Mouse (Mus musculus) regulatory T cell (primary cell): ENCODE results near the gene Vps35l.

Experiments
- in situ Hi-C: fragments of 300-600 bp; cut with MboI, MseI; formaldehyde crosslinking; loops from one replicate; pipeline ENCODE4 v1.15.1; 2025; ENCODE audit warnings: high pct_unique_total_duplicates

Vps35l gene

GRCm38 (mm10) chr7:118773027-118773426, 33.0 kb downstream of the Vps35l start:
- in situ Hi-C loops = no loop called here

DNA sequence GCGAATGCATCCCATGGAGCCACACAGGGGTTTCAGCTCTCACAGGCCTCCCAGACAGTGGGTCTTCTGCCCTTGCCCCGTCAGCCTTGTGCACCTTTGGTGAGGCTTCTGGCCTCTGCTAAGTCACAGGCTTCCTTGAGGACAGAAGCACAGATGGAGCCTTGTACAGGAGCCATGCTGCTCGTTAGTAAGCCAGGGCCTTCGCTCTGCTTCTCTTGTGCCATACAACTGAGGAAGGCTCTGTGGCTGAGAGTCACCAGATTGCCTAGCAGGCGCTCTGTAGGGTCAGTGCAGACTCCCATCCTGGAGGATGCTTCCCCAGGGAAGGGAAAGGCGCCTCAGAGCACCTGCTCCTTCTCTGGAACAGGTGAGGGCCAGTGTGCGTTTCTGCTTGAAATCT, 36.0 kb downstream of the Vps35l start:
- in situ Hi-C loops = no loop called here

GRCm38 (mm10) chr7:118776491-118776890, 36.5 kb downstream of the Vps35l start:
- in situ Hi-C loops = no loop called here

DNA sequence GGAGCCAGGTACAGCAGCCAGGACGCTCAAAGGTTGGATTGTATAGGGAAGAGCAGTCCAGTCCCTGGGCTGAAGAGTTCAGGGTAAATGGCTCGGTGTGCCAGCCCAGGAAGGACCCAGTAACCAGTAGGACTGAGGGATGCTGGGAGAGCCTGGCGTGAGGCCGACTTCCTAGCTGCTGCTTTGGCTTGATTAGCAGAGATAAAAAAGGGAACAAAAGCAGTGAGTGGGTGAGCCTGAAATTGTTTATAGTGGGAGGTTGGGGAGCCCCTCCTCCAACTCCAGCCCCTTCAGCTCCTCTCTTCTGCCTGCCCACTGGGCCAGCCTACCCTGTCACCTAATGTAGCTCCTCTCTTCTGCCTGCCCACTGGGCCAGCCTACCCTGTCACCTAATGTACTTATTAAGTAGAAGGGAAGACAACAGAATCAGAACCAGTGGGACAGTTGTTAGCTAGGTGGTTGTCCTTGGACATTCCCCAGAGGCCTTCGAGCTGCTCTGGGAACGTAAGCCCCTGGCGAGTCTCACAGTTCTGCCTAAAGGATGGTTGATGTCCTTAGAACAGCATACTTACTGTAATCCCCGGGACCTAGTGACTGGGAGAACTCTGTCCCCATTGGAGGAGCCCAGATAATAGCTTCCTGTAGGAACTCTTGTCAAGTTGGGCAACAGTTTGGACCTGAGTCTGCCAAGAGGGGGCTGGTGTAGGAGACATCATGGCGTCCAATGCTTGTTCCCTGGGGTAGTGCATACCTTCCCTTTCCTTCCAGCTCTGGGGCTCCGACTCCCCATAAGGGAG, 37.8 kb downstream of the Vps35l start:
- in situ Hi-C loops = no loop called here

GRCm38 (mm10) chr7:118778561-118778960, 38.5 kb downstream of the Vps35l start:
- in situ Hi-C loops = no loop called here

- in situ Hi-C loops = loop anchor here (10.0 kb wide), 1 partner anchor 1681 kb away; no protein-coding TSS in a partner anchor
These were observed 43.4 kb downstream of the Vps35l start for GRCm38 (mm10) chr7:118783305-118784001.

GRCm38 (mm10) chr7:118786091-118786490, 46.1 kb downstream of the Vps35l start:
- in situ Hi-C loops = loop anchor here (10.0 kb wide), 1 partner anchor 1679 kb away; no protein-coding TSS in a partner anchor

- in situ Hi-C loops = loop anchor here (10.0 kb wide), 1 partner anchor 1677 kb away; no protein-coding TSS in a partner anchor
These were observed 47.3 kb downstream of the Vps35l start for GRCm38 (mm10) chr7:118787326-118787725.

DNA sequence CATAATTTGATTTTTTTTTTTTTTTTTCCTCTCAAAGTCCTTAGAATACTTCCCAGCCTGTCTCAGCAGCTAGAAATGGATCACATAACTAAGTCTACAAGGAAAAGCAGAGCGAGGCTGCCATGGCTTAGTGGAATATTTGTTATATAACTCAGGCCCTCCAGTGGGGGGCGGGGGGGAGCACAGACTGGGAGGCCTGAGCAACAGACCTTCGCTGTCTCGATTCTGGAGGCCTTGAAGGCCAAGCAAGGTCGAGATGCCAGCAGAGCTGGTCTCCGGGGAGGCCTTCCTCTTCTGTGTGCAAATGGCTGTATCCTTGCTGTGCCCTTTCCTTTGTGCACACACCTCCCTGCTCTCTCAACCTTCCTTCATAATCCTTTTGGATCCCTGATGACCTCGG, 48.5 kb downstream of the Vps35l start:
- in situ Hi-C loops = loop anchor here (10.0 kb wide), 1 partner anchor 1676 kb away; no protein-coding TSS in a partner anchor

GRCm38 (mm10) chr7:118790292-118790691, 50.3 kb downstream of the Vps35l start:
- in situ Hi-C loops = no loop called here

- in situ Hi-C loops = no loop called here
These were observed 53.9 kb downstream of the Vps35l start for GRCm38 (mm10) chr7:118793899-118794298.

- in situ Hi-C loops = no loop called here
These were observed 55.8 kb downstream of the Vps35l start for GRCm38 (mm10) chr7:118795779-118796178.

- in situ Hi-C loops = no loop called here
These were observed 56.8 kb downstream of the Vps35l start for GRCm38 (mm10) chr7:118796838-118797237.

- in situ Hi-C loops = no loop called here
These were observed 57.6 kb downstream of the Vps35l start for GRCm38 (mm10) chr7:118797600-118797999.

- in situ Hi-C loops = no loop called here
These were observed 58.1 kb downstream of the Vps35l start for GRCm38 (mm10) chr7:118798105-118798570.

DNA sequence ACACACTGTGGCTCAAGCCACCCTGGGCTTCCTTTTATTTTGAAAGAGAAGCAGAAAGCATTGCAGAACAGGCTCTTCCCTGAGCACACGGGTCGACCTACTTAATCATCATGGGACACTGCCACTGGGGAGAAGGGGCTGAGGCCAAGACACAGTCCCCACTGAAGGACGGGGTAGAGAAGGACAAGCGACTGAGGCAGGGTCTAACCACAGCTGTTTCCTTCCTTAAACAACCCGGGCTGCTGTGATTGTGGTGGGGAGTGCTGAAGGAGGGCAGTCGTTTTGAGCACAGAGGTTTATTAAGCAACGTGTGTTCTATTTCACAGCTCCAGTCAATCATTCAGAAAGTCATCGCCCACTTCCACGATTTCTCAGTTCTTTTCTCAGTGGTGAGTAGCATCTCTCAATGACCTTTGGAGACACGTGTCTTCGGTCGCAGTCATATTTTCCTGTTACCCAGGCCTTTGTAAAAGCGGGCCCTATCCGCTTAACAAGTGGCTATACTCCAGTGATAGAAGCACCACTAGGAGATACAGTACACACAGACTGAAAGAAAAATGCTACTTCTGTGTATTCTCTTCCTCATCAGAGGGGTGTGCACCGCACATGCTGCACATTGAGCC, 60.2 kb downstream of the Vps35l start:
- in situ Hi-C loops = no loop called here

GRCm38 (mm10) chr7:118801791-118802190, 61.8 kb downstream of the Vps35l start:
- in situ Hi-C loops = no loop called here

- in situ Hi-C loops = no loop called here
These were observed 63.4 kb downstream of the Vps35l start for GRCm38 (mm10) chr7:118803425-118803824.

DNA sequence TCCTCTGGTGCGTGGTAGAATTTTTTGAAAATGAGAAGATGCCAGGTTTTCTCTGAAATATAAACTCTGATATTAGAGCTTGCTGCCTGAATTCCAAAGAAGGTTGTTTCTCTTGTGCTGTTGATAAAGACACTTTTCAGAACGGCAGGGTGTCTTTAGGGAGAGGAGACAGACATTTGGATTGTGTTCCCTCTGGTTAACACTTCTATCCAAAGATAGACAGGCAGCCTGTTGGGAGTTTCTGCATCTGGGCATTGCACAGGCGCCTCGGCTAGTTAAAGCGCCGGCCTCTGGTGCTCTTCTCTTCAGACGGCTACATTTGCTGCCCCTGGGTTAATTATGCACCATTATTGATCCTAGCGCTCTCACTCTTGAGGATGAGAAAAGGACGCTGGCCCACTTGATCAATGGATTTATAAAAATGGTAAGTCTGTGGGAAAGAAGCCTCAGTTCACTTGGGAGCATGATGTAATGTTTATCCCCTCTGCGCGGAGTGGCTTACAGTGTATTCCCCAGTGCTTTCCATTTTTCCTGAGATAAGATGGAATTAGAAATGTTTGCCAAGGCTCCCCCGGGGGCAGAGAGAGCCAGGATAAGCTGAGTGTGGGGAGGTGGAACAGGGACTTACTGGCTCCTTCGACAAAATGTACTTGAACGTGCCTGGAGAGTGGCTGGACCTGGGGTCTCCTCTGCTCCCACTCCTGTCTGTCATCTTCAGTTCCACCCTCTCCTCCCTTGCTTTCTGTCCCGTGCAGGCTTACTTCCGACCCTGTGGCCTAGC, 66.8 kb downstream of the Vps35l start:
- in situ Hi-C loops = no loop called here

GRCm38 (mm10) chr7:118807899-118808298, 67.9 kb downstream of the Vps35l start:
- in situ Hi-C loops = no loop called here

GRCm38 (mm10) chr7:118811407-118812106, 71.5 kb downstream of the Vps35l start:
- in situ Hi-C loops = no loop called here
